9 mouse cellular contexts compared by ENCODE assay signal in genomic region chr6:115697739-115698558, GRCm38 (mm10). TPM values are rescaled to one million over a fixed set of nuclear protein-coding genes. Genes with fewer than 3 reads are reported as not detected.
DNase-seq lines count a peak whose midpoint lies in the region; ATAC-seq and TF ChIP-seq lines count a peak whose summit lies in the region.
"Had no signal": no experiment of that assay in that cellular context is flagged by ENCODE, and none has a peak within 500 bp of the region (broad histone marks: within the 10 kb centered on the region; RNA-seq: fewer than 3 reads in every experiment).

No protein-coding gene starts in this region.

- H3K27me3 ChIP-seq in forebrain, postnatal 0 days (ENCODE audit: insufficient read depth, low read length), result no peaks in the 10 kb centered on the region
- no peaks in the 10 kb centered on the region for H3K27me3 ChIP-seq in forebrain, embryonic 14.5 days (replicated peaks; ENCODE audit: control insufficient read depth, insufficient read depth, low read length)
- no peaks in the 10 kb centered on the region for H3K27me3 ChIP-seq in embryonic facial prominence, embryonic 15.5 days
- H3K27me3 ChIP-seq in lung, embryonic 16.5 days (ENCODE audit: control insufficient read depth, insufficient read depth, low read depth, low read length), result no peaks in the 10 kb centered on the region
- H3K27me3 ChIP-seq: liver, embryonic 15.5 days had no signal

- no peak overlapping the region for H3K27ac ChIP-seq in forebrain, postnatal 0 days (ENCODE audit: low read depth, low read length)
- no peak overlapping the region for H3K27ac ChIP-seq in forebrain, embryonic 14.5 days (ENCODE audit: low read depth, low read length)
- peak overlapping the region; percentile 5; the same call in 1 of the 2 replicates for H3K27ac ChIP-seq in embryonic facial prominence, embryonic 15.5 days (replicated peaks)
- H3K27ac ChIP-seq in lung, embryonic 16.5 days (ENCODE audit: low read length), result peak overlapping the region; percentile 10; the same call in 1 of the 2 replicates
- H3K27ac ChIP-seq: liver, embryonic 15.5 days had no signal

- H3K9ac ChIP-seq in forebrain, postnatal 0 days, result no peak overlapping the region
- no peak overlapping the region for H3K9ac ChIP-seq in forebrain, embryonic 14.5 days (ENCODE audit: low read length)
- no peak overlapping the region for H3K9ac ChIP-seq in embryonic facial prominence, embryonic 15.5 days
- H3K9ac ChIP-seq in lung, embryonic 16.5 days (ENCODE audit: low read length), result no peak overlapping the region
- H3K9ac ChIP-seq: liver, embryonic 15.5 days had no signal

- H3K4me2 ChIP-seq in forebrain, postnatal 0 days (ENCODE audit: low read depth), result no peak overlapping the region
- no peak overlapping the region for H3K4me2 ChIP-seq in forebrain, embryonic 14.5 days (ENCODE audit: low read length)
- no peak overlapping the region for H3K4me2 ChIP-seq in embryonic facial prominence, embryonic 15.5 days (replicated peaks)
- no peak overlapping the region for H3K4me2 ChIP-seq in lung, embryonic 16.5 days (ENCODE audit: low read depth, low read length)
- H3K4me2 ChIP-seq: liver, embryonic 15.5 days had no signal

- WGBS in forebrain, postnatal 0 days, result 57% methylated on average over 17 of the region's 17 CpGs
- WGBS in forebrain, embryonic 14.5 days, result 69% methylated on average over 17 of the region's 17 CpGs
- 63% methylated on average over 17 of the region's 17 CpGs for WGBS in embryonic facial prominence, embryonic 15.5 days
- 52% methylated on average over 17 of the region's 17 CpGs for WGBS in lung, embryonic 16.5 days

- H3K36me3 ChIP-seq in forebrain, postnatal 0 days (ENCODE audit: insufficient read depth), result no peaks in the 10 kb centered on the region
- no peaks in the 10 kb centered on the region for H3K36me3 ChIP-seq in forebrain, embryonic 14.5 days (ENCODE audit: control insufficient read depth, insufficient read depth, low read length)
- no peaks in the 10 kb centered on the region for H3K36me3 ChIP-seq in embryonic facial prominence, embryonic 15.5 days
- no peaks in the 10 kb centered on the region for H3K36me3 ChIP-seq in lung, embryonic 16.5 days (ENCODE audit: control insufficient read depth, insufficient read depth, low read length)
- H3K36me3 ChIP-seq: liver, embryonic 15.5 days had no signal

- ATAC-seq in forebrain, postnatal 0 days, result peak; percentile 34
- ATAC-seq in forebrain, embryonic 14.5 days, result no peak
- ATAC-seq in embryonic facial prominence, embryonic 15.5 days (ENCODE audit: insufficient number of reproducible peaks, low FRiP score, low TSS enrichment, low read depth), result no peak
- ATAC-seq in lung, embryonic 16.5 days (ENCODE audit: low read depth), result peak; percentile 43

- no peak for DNase-seq in forebrain, postnatal 0 days
- DNase-seq in forebrain, embryonic 14.5 days (ENCODE audit: low spot score), result no peak
- DNase-seq in CD4-positive helper T cell, adult 2 months (ENCODE audit: low read depth, low spot score), result peak; percentile 65
- no peak for DNase-seq in layer of hippocampus, adult 8-10 months (ENCODE audit: low spot score in 2 of 2)
- no peak for DNase-seq in spleen, postnatal 36 days (ENCODE audit: low spot score in 2 of 2)
- no peak for DNase-seq in layer of hippocampus, postnatal 25 days (ENCODE audit: extremely low spot score in 1 of 2, low spot score in 1 of 2)

- TF ChIP-seq CTCF in forebrain, postnatal 0 days (IDR thresholded peaks at IDR 0.05; ENCODE audit: low read depth), result no peak

- H3K9me3 ChIP-seq in forebrain, postnatal 0 days (ENCODE audit: low read length), result no peaks in the 10 kb centered on the region
- no peaks in the 10 kb centered on the region for H3K9me3 ChIP-seq in forebrain, embryonic 14.5 days (replicated peaks; ENCODE audit: control insufficient read depth, low read length)
- H3K9me3 ChIP-seq in embryonic facial prominence, embryonic 15.5 days (replicated peaks), result no peaks in the 10 kb centered on the region
- H3K9me3 ChIP-seq in lung, embryonic 16.5 days (ENCODE audit: control insufficient read depth, low read length), result no peaks in the 10 kb centered on the region
- H3K9me3 ChIP-seq: liver, embryonic 15.5 days had no signal

- no peak overlapping the region for H3K4me3 ChIP-seq in forebrain, postnatal 0 days (ENCODE audit: low read depth, low read length)
- H3K4me3 ChIP-seq in forebrain, embryonic 14.5 days (ENCODE audit: low read depth, low read length), result no peak overlapping the region
- no peak overlapping the region for H3K4me3 ChIP-seq in embryonic facial prominence, embryonic 15.5 days (replicated peaks)
- no peak overlapping the region for H3K4me3 ChIP-seq in lung, embryonic 16.5 days (ENCODE audit: low read length)
- H3K4me3 ChIP-seq: liver, embryonic 15.5 days had no signal

- 0 out of 2 replicates have a peak, but pooled peaks cover 5% of the 10 kb centered on the region for H3K4me1 ChIP-seq in forebrain, postnatal 0 days (ENCODE audit: insufficient read depth)
- no peaks in the 10 kb centered on the region for H3K4me1 ChIP-seq in forebrain, embryonic 14.5 days (ENCODE audit: control insufficient read depth, insufficient read depth, low read length)
- H3K4me1 ChIP-seq in embryonic facial prominence, embryonic 15.5 days, result peaks cover 21% of the 10 kb centered on the region
- H3K4me1 ChIP-seq in lung, embryonic 16.5 days (replicated peaks; ENCODE audit: control insufficient read depth, insufficient read depth, low read length), result peaks cover 5% of the 10 kb centered on the region; the same call in 1 of the 2 replicates
- H3K4me1 ChIP-seq: liver, embryonic 15.5 days had no signal

RNA-seq across cellular contexts. Expression of gene Raf1, which starts 21.5 kb away (rescaled TPM):
- total RNA-seq in forebrain, postnatal 0 days (2014; rRNA removed), result 225 and 226 TPM in 2 replicates
- 94.9 and 105 TPM in 2 replicates for polyA plus RNA-seq in forebrain, postnatal 0 days (2015; fragmentation: Nextera tagmentation; extraction: Ambion mirVana)
- 150 and 158 TPM in 2 replicates for polyA plus RNA-seq in forebrain, embryonic 14.5 days (2014; fragmentation: Nextera tagmentation; extraction: Ambion mirVana)
- polyA plus RNA-seq in embryonic facial prominence, embryonic 15.5 days (2015; fragmentation: Nextera tagmentation; extraction: Ambion mirVana), result 89.0 and 93.6 TPM in 2 replicates
- polyA plus RNA-seq in lung, embryonic 16.5 days (2015; fragmentation: Nextera tagmentation; extraction: Ambion mirVana), result 80.8 and 86.3 TPM in 2 replicates
- 100 to 1,000 TPM in 1 of 4 experiments, 10 to 100 TPM in 3; 78.9 to 102 (median 84.5) TPM for total RNA-seq in layer of hippocampus, adult 8-10 months (2022)
- total RNA-seq in layer of hippocampus, postnatal 25 days (2021), result 100 to 1,000 TPM in 1 of 2 experiments, 10 to 100 TPM in 1; 83.6 to 106 TPM

Comparison
In these comparisons a context has a peak if more than half of its experiments do, and no peak if none do; other contexts are left out.
1. ATAC-seq: peak in forebrain, postnatal 0 days (single experiment) and lung, embryonic 16.5 days (single experiment); none in forebrain, embryonic 14.5 days (single experiment) and embryonic facial prominence, embryonic 15.5 days (single experiment).
2. H3K27ac ChIP-seq: peak in embryonic facial prominence, embryonic 15.5 days (single experiment) and lung, embryonic 16.5 days (single experiment); none in forebrain, postnatal 0 days (single experiment) and forebrain, embryonic 14.5 days (single experiment).